Mouse (Mus musculus) olfactory bulb, adult 2 months (tissue): ENCODE data around the gene Fat3.

Experiments
- CTCF ChIP-seq: fragments of 200-500 bp; IDR thresholded peaks from 2 replicates; pipeline ENCODE4 v1.5.1; 2012; ENCODE audit warnings: low read depth, mild to moderate bottlenecking, low read length, moderate library complexity; ENCODE audit not compliant: insufficient read depth
- POLR2A ChIP-seq: fragments of 200-500 bp; IDR thresholded peaks from 2 replicates; pipeline ENCODE4 v1.6.1; 2012; ENCODE audit warnings: mild to moderate bottlenecking, low read depth, low read length, moderate library complexity; ENCODE audit not compliant: insufficient read depth

DNA sequence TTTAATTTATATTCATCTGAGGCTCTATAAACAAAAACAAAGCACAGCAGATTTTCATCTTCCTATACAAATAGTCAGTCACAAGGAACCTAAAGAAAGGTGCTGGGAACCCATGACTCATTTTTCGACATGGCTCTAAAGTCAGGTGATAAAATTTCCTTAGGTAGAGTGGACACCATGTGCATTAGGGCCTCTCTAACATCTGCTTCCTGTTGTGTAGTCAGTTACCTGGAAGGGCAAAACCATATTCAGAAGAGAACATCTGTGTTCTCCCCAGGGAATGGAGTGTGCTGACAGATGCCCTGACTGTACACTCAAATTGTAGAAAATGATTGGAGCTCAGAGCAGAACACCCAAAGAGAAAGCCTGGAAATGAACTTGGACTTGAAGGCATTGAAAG lies 14.9 kb downstream of the Fat3 start:
- no peak for TF ChIP-seq POLR2A
- no peak for TF ChIP-seq CTCF
